Mouse (Mus musculus) forebrain, embryonic 14.5 days (tissue): ENCODE measurements around the gene Eif3g. TPM values are rescaled to one million over a fixed set of nuclear protein-coding genes. Genes with fewer than 3 reads are reported as not detected.

Experiments
- ATAC-seq: fragments of 200-750 bp; cut with Nextera tagmentation; 2 replicates; pipeline ENCODE4 v1.8.0; 2017; ENCODE audit warnings: mild to moderate bottlenecking, moderate library complexity
- DNase-seq: peaks from one replicate; pipeline ENCODE4 v3.0.0-alpha.2; 2015; ENCODE audit warnings: low spot score
- H3K27ac ChIP-seq: fragments of 300-500 bp; sonication (generic); 2 replicates; pipeline ENCODE4 v1.5.1; 2014; ENCODE audit warnings: low read depth, mild to moderate bottlenecking, control low read depth, low read length, moderate library complexity
- H3K27me3 ChIP-seq: fragments of 300-500 bp; sonication (generic); replicated peaks from 2 replicates; pipeline ENCODE4 v1.6.1; 2014; ENCODE audit warnings: low read length, control low read depth, mixed read lengths; ENCODE audit not compliant: control insufficient read depth, insufficient read depth
- H3K36me3 ChIP-seq: fragments of 300-500 bp; sonication (generic); 2 replicates; pipeline ENCODE4 v1.6.1; 2014; ENCODE audit warnings: low read length, control low read depth; ENCODE audit not compliant: control insufficient read depth, insufficient read depth
- H3K4me1 ChIP-seq: fragments of 300-500 bp; sonication (generic); 2 replicates; pipeline ENCODE4 v1.6.1; 2014; ENCODE audit warnings: antibody characterized with exemption, low read length, control low read depth; ENCODE audit not compliant: control insufficient read depth, insufficient read depth
- H3K4me2 ChIP-seq: fragments of 300-500 bp; sonication (generic); 2 replicates; pipeline ENCODE4 v1.6.1; 2014; ENCODE audit warnings: mild to moderate bottlenecking, control low read depth, low read length
- H3K4me3 ChIP-seq: fragments of 300-500 bp; sonication (generic); 2 replicates; pipeline ENCODE4 v1.5.1; 2014; ENCODE audit warnings: low read depth, low read length, control low read depth
- H3K9ac ChIP-seq: fragments of 300-500 bp; sonication (generic); 2 replicates; pipeline ENCODE4 v1.6.1; 2014; ENCODE audit warnings: mild to moderate bottlenecking, low read length, control low read depth, moderate library complexity
- H3K9me3 ChIP-seq: fragments of 300-500 bp; sonication (generic); replicated peaks from 2 replicates; pipeline ENCODE4 v1.6.1; 2016; ENCODE audit warnings: low read length, control low read depth, mixed read lengths; ENCODE audit not compliant: control insufficient read depth
- WGBS: fragments of 180-500 bp; shearing (Covaris S2); extraction: QIAGEN DNeasy Blood & Tissue Kit; methylation state at CpG from one replicate; pipeline ENCODE4 v1.1.7; 2014; 5-methylcytosine and 5-hydroxymethylcytosine counted together
- polyA plus RNA-seq: library from polyadenylated mRNA; unstranded; fragments of >200 nt; fragmentation: Nextera tagmentation; extraction: Ambion mirVana; gene quantifications from 2 replicates; pipeline ENCODE4 v1.2.1, GENCODE M21; 2014

Eif3g gene
- polyA plus RNA-seq, 1 experiment from 2014 or later, result 264 TPM

DNA sequence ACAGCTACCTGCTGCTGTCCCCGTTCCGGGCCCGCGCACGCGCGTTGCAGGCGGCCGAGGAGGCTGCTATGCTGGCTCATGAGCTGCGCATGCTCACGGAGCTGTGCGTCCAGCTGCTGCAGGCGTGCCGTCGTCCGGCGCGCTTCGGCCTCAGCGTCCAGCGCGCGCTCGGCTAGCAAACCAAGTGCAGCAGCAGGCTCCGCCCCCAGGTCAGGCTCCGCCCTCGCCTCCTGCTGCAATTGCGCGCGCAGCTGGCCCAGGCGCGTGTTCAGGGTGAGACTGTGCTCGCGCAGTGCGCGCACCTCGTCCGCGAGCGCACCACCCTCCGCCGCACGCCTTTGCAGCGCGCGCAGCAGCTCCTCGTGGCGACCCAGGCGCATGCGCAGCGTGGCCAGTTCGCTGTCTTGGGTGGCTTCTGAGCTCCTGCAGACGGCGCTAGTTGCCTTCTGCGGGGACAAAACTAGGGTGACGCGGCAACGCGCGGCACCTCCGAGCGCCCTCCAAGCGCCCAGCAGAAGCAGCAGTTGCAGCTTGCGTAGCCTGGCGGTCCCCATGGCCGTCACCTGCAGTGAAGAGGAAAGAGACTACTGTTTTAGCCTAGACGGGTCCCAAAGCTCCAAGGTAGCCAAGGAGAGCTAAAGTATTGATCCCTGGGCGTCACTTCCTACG, 20.2 kb downstream of the Eif3g start:
- peak; percentile 95 for ATAC-seq
- peak overlapping the region; percentile 73 for H3K4me2 ChIP-seq
- H3K4me3 ChIP-seq, result peak overlapping the region; percentile 39
- H3K27ac ChIP-seq, result peak overlapping the region; percentile 91
- peak overlapping the region; percentile 73 for H3K9ac ChIP-seq
- under 1% methylated on average over 69 of the region's 69 CpGs for WGBS
- H3K36me3 ChIP-seq, result no peaks in the 10 kb centered on the region
- H3K27me3 ChIP-seq, result no peaks in the 10 kb centered on the region
- H3K4me1 ChIP-seq, result no peaks in the 10 kb centered on the region; the same call in 1 of the 2 replicates
- peak; percentile 99 for DNase-seq
- H3K9me3 ChIP-seq, result no peaks in the 10 kb centered on the region

DNA sequence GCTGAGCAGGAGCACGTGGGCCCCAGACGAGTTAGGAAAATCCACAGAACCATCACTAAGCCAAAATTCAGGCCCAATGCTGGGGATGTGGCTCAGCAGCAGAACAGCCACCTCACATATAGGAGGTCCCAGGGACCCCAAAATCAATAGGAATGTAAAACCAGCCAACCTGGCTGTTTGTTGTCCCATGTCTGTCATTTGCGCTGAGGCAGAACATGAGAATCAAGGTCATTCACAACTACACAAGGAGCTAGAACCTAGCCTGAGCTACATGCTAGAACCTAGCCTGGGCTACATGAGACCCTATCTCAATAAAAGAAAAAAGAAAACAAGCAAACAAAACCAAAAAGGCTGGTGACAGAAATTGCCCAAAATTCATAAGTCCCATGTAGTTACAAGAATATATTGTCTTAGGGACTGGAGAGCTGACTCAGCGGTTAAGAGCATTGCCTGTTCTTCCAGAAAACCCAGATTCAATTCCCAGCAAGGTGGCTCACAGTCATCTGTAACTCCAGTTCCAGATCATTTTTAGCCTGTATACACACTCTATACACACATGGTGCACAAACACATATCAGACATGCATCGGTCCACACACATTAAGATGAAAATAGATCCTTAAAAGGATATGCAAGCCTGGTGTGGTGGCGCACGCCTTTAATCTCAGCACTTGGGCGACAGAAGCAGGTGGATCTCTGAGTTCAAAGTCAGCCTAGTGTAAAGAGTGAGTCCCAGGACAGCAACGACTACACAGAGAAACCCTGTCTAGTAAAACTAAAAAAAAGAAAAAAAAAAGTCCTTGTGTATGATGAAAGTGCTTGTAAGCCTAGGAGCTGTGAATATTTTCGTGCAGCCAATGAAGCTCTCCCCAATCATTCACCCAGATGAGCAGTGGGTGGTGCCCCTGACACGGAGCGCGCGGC, 21.0 kb downstream of the Eif3g start:
- Histone ChIP-seq H3K4me2 (peak overlapping the region; percentile 73), H3K36me3 (no peaks in the 10 kb centered on the region), H3K9ac (peak overlapping the region; percentile 54; the same call in 1 of the 2 replicates), H3K4me3 (peak overlapping the region; percentile 39), H3K9me3 (no peaks in the 10 kb centered on the region), H3K27me3 (no peaks in the 10 kb centered on the region), H3K27ac (peak overlapping the region; percentile 65), H3K4me1 (no peaks in the 10 kb centered on the region; the same call in 1 of the 2 replicates)
- 35% methylated on average over 14 of the region's 14 CpGs for WGBS
- DNase-seq, result no peak
- no peak for ATAC-seq

DNA sequence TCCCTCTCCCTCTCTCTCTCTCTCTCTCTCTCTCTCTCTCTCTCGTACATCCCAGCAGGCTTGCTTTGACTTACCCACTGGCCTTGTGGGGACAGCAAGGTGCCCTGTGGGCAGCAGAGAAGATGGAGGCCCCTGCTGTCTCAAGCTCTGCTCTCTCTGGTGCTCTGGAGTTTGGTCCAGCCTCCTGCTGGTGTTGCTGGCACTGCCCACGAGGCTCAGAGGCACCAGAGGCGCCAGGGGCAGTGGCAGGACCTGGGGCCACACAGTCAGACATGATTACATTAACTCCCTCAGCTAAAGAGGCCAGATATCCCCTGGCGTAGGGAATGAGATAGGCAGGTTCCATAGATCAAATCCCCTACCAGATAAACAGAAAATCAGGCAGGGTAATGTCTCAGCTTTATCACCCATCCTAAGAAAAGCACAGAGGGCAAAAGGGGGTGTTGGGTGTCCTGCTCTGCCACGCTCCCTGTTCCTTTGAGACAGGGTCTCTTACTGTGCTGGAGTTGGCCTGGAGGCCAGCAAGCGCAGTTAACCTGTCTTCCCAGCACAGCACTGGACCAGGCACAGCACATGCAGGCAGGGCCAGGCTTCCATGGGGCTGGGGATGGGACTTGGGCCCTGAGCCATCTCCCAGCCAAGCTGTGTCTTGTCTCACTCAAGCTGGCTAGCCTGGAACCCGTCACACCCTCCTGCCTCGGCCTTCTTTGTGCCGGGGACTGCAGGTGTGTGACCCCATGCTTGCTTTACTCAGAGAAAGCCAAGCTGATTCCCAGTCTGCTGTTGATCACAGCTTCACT, 21.9 kb downstream of the Eif3g start:
- Histone ChIP-seq H3K4me2 (no peak overlapping the region), H3K4me1 (no peaks in the 10 kb centered on the region; the same call in 1 of the 2 replicates), H3K27me3 (no peaks in the 10 kb centered on the region), H3K36me3 (no peaks in the 10 kb centered on the region), H3K9me3 (no peaks in the 10 kb centered on the region), H3K27ac (no peak overlapping the region), H3K4me3 (no peak overlapping the region), H3K9ac (peak overlapping the region; percentile 1; the same call in 1 of the 2 replicates)
- ATAC-seq, result no peak
- no peak for DNase-seq
- 68% methylated on average over 9 of the region's 9 CpGs for WGBS

DNA sequence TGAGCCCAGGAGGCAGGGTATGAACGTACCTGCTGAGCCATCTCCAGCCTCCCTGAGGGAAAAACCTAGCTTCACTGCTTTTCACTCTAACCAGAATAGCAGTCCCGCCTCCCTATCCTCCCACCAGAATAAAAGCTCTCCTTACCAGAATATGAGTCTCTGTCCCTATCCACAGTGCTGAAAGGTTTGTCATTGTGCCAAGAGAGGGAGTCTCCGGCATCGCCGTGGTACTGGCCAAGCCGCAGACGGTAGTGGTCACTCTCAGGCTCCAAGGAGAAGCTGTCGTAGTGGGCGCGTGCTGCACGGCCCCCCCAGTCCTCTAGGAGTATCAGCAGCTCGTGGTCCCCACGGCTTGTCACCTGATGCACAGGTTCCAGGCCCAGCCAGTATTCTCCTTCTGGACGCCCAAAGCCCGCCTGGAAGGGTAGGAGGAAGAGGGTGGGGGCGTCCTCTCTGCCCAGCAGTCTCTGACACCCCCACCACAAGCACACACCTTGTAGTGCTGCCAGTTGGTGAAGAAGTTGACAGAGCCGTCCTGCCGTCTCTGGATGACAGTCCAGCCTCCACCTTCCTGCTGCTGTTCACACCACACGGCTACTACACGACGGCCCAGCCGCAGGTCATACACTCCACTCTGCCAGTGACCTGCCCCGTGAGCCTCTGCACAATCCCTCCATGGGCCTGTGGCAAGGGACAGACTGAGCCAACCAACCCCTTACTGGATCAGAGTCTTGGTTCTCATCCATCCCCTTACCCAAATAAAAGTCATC, 23.2 kb downstream of the Eif3g start:
- no peak overlapping the region for H3K9ac ChIP-seq
- no peaks in the 10 kb centered on the region for H3K9me3 ChIP-seq
- no peaks in the 10 kb centered on the region; the same call in 1 of the 2 replicates for H3K4me1 ChIP-seq
- no peak for DNase-seq
- H3K4me2 ChIP-seq, result no peak overlapping the region
- peaks cover 6% of the 10 kb centered on the region; the same call in 1 of the 2 replicates for H3K27me3 ChIP-seq
- no peak overlapping the region for H3K27ac ChIP-seq
- no peak for ATAC-seq
- 70% methylated on average over 23 of the region's 23 CpGs for WGBS
- H3K36me3 ChIP-seq, result no peaks in the 10 kb centered on the region
- no peak overlapping the region for H3K4me3 ChIP-seq

GRCm38 (mm10) chr9:20873521-20873920, 24.9 kb downstream of the Eif3g start:
- no peaks in the 10 kb centered on the region for H3K4me1 ChIP-seq
- no peak overlapping the region for H3K27ac ChIP-seq
- no peak overlapping the region for H3K9ac ChIP-seq
- 89% methylated on average over 12 of the region's 12 CpGs for WGBS
- no peak for ATAC-seq
- H3K4me2 ChIP-seq, result no peak overlapping the region
- H3K4me3 ChIP-seq, result no peak overlapping the region
- DNase-seq, result no peak
- H3K27me3 ChIP-seq, result peaks cover 22% of the 10 kb centered on the region
- H3K36me3 ChIP-seq, result no peaks in the 10 kb centered on the region
- H3K9me3 ChIP-seq, result no peaks in the 10 kb centered on the region

- peaks cover 26% of the 10 kb centered on the region for H3K27me3 ChIP-seq
- H3K36me3 ChIP-seq, result no peaks in the 10 kb centered on the region
- ATAC-seq, result no peak
- WGBS, result 88% methylated on average over 10 of the region's 10 CpGs
- no peak overlapping the region for H3K4me3 ChIP-seq
- H3K27ac ChIP-seq, result no peak overlapping the region
- DNase-seq, result no peak
- H3K4me2 ChIP-seq, result no peak overlapping the region
- no peak overlapping the region for H3K9ac ChIP-seq
- H3K4me1 ChIP-seq, result no peaks in the 10 kb centered on the region
- no peaks in the 10 kb centered on the region for H3K9me3 ChIP-seq
These were observed 25.4 kb downstream of the Eif3g start for GRCm38 (mm10) chr9:20872991-20873390.

GRCm38 (mm10) chr9:20870211-20871173, 27.9 kb downstream of the Eif3g start:
- H3K27me3 ChIP-seq, result peaks cover 34% of the 10 kb centered on the region
- 79% methylated on average over 12 of the region's 12 CpGs for WGBS
- no peak for ATAC-seq

More at GRCm38 (mm10) chr9:20870211-20871173, 27.9 kb downstream of the Eif3g start:
- H3K9ac ChIP-seq, result no peak overlapping the region
- no peak overlapping the region for H3K27ac ChIP-seq
- no peak overlapping the region for H3K4me2 ChIP-seq
- DNase-seq, result no peak
- no peaks in the 10 kb centered on the region for H3K4me1 ChIP-seq
- no peaks in the 10 kb centered on the region for H3K9me3 ChIP-seq
- H3K4me3 ChIP-seq, result no peak overlapping the region
- H3K36me3 ChIP-seq, result no peaks in the 10 kb centered on the region
